Mouse (Mus musculus) spleen, adult 2 months (tissue): ENCODE results near the gene Ipo4.

Experiments
- CTCF ChIP-seq: fragments of 200-500 bp; IDR thresholded peaks from 2 replicates; pipeline ENCODE4 v1.5.1; 2011; ENCODE audit warnings: mild to moderate bottlenecking, inconsistent platforms; ENCODE audit not compliant: insufficient read depth, insufficient read length, insufficient replicate concordance; ENCODE audit errors: extremely low read depth
- POLR2A ChIP-seq: fragments of 200-500 bp; IDR thresholded peaks from 2 replicates; pipeline ENCODE4 v1.6.1; 2011; ENCODE audit warnings: low read depth, low read length, inconsistent platforms

DNA sequence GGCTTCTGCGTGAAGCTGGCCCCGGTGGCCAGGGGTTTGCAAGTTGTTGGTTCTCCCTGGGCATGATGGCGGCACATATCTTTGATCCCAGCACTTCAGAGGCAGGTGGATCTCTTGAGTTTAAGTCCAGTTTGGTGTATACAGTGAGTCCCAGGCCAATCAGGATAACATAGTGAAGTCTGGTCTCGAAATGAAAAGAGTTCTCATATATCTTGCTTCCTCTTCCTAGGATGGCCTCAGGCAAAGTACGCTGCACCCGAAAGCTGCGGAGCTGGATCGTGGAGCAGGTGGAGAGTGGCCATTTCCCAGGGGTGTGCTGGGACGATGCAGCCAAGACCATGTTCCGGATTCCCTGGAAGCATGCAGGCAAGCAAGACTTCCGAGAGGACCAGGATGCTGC lies 30.9 kb downstream of the Ipo4 start:
- no peak for TF ChIP-seq POLR2A
- no peak for TF ChIP-seq CTCF
